Mouse (Mus musculus) cerebellum, postnatal 36 days (tissue): Measurements from ENCODE around the gene Tex21.

Experiments used
- DNase-seq, 2 experiments: peaks; one replicate each; pipeline ENCODE4 v3.0.0; 2021 to 2022; ENCODE audit warnings: mixed read lengths in 2 of 2

The Tex21 gene

DNA sequence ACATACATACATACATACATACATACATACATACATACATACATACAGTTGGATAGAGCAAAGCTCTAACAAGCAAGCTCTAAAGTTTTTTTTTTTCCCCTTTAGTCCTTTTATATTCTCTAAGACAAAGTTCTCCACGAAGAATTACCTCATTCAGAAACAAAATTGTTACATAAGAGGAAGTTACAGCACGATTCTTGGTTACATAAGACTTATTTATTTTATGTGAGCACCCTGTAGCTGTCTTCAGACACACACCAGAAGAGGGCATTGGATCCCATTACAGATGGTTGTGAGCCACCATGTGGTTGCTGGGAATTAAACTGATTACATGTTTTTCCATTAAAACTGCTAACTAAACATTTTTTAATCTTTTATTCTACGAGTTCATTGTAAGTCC, 52.0 kb downstream of the Tex21 start:
- DNase-seq, result no peak

DNA sequence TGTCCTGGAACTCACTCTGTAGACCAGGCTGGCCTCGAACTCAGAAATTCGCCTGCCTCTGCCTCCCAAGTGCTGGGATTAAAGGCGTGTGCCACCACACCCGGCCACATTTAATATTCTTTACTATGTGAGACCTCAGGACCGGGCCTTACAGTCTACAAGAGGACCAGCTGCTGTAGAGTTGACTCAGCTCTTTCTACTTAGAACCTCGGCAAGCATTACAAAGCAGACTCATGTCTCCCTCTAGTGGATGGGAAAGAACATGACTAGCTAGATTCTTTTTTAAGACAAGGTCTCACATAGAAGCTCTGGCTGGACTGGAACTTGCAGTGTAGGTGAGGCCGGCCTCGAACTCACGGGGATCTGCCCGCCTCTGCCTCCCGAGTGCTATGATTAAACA, 55.6 kb downstream of the Tex21 start:
- peak in 1 of 2 experiments; percentile 35 for DNase-seq

DNA sequence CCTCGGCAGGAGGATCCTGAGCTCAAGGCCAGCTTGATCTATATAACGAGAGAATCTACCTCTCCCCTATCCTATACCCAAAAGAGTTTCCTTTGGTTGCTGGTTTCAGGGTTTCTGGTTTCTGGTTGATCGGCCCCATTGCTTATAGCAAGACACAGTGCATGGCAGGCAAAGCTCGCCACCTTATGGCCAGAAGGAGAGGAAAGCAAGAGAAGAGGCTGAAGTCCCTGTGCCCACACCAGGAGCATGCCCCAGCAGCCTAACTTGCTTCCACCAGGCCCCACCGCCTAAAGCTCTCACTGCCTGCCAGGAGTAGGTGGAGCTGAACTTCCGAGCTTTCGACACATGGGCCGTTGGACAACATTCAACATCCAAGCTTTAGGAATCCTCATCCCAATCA, 58.7 kb downstream of the Tex21 start:
- DNase-seq, result peak; percentile 40 to 54

DNA sequence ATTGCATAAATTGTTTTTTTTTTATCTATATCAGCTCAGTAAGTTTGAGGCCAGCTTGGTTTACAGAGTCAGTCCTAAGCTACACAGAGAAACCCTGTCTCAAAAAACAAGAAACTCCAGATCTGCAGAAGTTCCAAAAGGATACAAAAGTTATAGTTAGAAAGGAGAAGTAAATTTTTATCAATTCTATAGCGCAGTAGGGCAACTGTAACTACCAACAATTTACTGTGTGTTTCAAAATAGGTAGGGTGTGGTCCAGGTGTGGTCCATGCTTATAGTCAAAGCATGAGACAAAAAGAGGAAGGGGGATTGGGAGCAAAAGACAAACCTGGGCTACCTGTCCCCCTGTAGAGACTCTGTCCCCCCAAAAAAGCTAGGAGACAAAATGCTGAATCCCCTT, 60.1 kb downstream of the Tex21 start:
- no peak for DNase-seq

DNA sequence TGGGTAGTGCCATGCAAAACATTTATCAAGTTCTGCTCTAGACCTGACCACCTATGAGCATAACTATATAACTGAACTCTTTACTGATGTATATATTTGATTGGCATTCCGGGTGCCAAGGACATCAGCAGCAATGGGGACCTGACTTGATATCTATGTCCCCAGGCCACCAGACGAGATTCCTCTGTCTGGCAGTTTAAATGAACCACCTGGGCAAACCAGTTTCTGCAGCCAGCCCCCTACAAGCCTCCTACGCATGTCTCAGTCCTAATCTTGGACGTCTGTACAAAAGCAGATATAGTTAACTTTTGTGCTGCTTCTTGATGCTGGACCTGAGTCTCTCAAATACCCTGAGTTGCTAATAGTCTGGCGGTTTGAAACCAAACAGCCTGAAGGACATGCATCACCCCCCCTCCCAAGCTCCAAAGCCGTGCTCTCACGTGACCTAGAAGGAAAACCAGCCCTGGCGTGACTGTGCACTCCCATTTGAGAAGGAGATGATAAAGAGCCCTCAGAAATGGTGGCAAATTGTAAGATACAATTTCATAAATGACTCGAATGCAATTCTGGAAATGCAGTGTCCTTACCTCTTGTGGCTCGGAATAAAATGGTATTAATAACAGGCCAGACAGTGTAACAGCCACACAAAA, 61.3 kb downstream of the Tex21 start:
- DNase-seq, result no peak

DNA sequence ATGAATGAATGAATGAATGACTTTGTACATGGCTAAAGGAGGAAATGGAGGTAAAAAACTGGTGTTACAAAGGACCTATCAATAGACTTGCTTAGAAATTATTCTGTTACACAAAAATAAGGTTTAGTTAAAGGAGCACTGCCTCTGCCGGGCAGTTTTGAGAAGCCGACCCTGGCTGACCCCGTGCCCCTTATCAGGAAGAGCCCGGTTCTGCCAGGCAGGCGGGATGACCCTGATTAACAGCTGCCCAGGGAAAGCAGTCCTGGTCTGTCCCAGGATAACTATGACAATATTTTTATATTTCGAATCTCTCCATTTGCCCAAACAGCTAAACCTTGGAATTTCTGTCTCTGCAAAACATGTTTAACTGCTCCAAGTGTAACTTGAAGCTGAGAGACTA, 62.3 kb downstream of the Tex21 start:
- no peak for DNase-seq

DNA sequence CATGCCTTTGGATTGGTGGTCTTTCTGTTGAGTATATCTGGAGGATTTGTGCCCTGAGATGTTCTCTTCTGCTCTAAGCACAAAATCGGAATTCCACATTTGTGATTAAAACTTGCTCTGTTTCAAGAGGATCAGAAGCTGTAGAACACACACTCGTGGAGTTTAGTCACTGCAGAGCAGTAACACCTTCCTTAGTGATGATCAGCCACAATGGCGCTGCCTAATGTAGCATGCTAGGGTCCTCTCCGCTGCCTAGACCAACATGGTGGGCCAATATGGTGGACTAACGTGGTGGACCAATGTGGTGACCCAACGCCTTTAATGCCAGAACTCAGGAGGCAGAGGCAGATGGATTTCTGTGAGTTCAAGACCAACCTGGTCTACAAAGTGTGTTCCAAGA, 63.7 kb downstream of the Tex21 start:
- no peak for DNase-seq

DNA sequence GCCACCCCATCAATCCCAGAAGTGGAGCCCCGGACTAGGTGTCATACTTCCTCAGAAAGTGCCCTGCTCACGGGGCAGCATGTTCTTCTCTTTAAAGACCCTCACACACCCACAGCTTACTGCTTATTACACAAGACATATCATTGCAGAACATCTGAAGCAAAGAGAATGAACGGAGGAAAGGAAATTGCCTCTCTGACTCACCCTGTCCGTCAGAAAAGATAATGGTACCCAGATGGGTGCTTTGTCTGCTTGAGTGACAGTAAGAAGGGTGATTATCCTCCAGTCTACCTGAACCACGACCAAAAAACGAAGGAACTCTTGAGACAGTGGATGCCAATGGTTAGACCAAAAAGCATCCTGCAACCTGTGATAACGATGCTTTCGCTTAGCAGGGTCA, 65.1 kb downstream of the Tex21 start:
- DNase-seq, result no peak

DNA sequence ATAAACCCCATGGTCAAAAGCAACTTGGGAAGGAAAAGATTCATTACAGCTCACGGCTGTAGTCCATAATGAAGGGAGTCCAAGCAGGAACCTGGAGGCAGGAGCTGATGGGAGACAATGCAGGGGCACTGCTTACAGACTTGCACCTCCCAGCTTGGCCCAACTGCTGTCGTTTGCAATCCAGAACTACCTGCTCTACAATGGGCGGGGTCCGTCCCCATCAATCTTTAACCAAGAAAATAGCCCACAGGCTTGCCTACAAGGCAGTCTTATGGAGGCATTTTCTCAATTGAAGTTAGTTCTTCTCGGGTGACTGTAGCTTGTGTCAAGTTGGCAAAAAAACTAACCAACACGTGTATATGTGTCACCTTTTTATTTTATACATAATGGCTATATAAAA, 66.1 kb downstream of the Tex21 start:
- DNase-seq, result no peak

DNA sequence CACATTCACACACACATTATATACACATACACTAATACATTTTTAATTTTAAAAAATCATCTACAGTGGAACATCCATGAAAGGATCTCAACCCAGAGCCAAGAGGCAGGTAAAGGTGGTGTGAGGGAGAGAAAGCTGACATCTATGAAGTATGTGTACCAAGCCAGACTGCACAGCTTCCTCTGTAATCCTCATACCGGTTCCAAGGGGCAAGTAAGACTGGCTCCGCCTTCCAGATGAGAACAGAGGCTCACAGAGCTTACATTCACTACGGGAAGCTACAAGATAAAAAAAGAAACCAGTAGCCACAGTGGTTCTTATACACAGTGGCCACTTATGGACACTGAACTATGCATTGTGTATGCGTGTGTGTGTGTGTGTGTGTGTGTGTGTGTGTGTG, 67.0 kb downstream of the Tex21 start:
- no peak for DNase-seq

DNA sequence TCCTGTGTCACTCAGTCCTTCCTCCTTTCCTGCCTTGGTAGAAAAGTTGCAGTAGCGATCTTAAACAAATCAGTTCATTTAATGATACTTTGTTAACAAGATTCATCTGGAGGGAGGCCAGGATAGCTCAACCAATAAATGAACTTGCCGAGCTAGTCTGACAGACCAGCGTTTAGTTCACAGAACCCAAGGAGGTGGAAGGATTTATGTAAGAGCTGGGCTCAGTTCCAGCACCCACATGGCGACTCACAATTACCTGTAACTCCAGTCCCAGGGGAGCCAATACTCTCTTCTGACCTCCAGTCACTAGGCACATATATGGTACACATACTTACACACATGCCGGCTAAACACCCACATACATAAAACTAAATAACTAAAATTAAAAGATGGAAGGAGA, 67.5 kb downstream of the Tex21 start:
- no peak for DNase-seq

DNA sequence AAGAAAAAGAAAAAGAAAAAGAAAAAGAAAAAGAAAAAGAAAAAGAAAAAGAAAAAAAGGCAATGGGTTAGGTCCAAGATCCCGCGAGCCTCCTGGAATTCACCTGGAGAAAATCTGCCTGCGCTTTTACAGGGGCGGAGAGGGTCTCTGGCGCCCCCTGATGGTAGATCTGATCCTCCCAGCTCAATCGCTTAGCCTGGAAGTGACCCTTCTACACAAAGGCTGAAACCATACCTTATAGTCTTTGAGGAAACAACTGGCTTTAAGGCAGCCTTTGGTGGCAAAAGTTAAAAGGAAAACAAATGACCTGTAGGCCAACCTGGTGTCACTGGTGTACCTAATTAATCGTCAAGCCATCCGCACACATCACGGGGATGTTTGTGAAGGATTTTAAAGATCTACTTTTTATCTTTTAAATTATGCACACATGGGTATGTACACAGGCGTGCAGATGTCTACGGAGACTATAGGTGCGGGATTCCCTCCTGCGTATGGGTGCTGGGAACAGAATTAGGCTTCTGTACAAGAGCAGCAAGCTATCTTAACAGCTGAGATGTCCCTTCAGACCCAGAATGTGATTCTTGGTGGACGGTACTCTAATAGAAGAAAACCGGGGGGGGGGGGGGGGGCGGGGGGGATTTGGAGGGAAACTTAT, 68.6 kb downstream of the Tex21 start:
- peak; percentile 81 to 83 for DNase-seq

DNA sequence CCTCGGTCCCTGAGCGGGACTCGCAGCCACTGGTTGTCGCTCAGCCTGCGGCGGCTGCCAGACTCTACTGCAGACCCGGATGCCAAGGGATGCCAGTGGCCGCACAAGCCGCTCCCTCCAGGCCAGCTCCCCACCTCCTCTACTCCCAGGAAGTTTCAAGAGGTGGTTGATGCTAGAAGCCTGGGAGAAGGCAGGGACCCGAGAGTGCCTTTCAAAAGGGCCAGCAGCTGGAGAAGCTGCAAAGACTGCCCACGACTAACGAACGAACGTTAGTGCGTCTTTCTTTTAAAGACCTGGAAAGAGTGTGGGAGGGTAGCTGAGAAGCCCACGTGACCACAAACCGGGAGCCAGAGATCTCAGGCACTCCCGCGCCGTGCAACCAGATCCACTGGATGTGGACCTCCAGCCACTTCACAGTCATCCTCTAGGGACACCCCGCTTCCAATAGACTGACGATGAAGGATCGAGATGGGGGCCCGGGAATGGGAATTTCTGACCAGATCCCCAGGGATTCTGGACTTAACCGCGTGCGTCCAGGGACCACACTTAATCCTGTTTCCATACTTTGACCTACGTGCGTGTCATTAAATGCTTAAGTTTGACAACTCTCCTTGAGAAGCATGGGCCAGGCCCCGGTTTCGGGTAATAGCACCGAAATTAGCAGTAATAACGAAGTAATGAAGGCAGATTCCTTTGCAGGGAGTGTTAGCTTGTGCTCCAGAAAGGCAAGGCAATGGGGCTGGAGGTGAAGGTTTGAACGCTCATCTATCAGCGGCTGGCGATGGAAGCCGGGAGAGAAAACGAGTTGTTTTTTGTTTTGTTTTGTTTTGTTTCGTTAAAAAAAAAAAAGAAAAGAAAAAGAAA, 69.3 kb downstream of the Tex21 start, which contains the start of gene Esr2:
Gene Esr2 (minus strand): TSS at position 260 of the 864 bp plus-strand sequence.
- DNase-seq, result peak; percentile 27 to 29

DNA sequence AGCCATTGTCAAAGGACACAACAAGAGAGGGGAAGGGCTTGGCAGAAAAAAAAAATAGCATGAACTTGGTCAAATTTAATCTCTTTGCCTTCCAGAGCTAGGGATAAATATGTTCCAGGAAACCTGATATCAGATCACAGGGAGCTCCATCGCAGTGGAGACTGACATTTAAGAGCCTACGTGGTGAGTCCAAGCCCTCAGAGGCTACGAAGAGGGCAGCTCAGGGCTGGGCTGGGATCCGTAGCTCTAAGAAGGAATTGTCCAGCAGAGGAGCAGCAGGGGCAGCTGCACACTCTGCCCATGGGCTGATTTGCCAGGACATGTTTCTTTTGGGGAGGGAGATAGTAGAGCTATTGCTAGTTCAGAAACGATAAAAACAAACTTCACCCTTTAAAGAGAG, 80.9 kb downstream of the Tex21 start:
- DNase-seq, result no peak

DNA sequence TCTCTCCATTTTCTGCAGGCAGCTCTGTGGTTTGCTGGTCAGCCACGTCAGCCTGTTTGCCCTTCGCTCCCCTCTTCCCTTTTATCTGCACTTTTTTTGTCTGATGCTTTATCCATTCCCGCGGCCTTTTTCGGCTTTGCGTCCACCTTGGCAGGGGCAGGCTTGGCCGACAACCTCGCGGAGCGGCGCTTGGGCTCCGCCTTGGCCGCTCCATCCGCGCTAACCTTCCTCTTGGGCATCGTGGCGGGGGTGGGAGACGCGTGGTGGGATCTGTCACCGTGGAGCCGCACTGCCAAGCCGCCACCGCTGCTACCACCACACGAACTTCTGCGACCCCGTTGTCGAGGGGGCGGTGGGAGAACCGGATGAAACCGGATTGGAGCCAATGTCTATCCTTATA, 94.2 kb downstream of the Tex21 start:
- DNase-seq, result peak in 1 of 2 experiments; percentile 38
